Mouse (Mus musculus): ENCODE data around the gene Slf2.

DNA sequence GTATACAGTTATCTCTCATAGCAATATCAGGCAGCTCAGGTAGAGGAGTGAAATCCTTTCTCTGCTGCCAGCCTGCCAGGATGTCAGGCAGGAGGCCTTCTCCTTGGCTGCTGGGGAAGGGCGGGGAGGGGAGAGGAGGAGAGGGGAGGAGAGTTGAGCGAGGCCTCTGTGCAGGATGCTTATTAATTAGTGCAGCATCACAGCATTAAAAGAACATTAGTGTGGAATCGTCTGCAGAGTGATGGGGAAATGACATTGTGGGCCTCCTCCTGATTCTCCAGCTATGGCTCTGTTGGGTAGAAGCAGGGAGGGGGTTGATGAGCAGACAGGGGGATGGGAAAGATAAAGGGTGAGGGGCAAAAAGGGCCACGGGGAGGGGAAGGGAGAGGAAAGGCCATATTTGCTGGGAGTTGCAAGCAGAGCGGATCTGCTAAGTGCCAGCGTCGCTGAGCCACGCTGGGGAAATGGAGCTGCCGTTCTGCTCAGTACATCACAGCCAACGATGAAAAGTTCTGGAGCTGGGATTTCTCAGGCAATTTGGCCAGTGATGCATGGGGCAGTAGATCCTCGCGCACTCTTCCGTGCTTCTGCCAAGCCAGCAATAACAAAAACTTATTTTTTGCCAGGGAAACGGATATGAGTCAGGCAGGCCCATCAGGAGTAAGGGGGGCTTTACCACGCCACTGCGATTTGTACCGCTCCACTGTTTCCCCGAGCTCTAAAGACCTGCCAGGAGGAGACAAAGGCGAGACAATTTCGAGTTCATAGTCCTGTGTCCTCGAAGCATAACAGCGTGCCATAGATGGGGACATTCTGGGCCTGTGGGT is 30.8 kb upstream of the Slf2 start:
- TF ChIP-seq CTCF (IDR thresholded peaks at IDR 0.05; ENCODE audit: control insufficient read depth, insufficient read depth, insufficient read length) (no peak), CEBPB (IDR thresholded peaks at IDR 0.05; ENCODE audit: low read depth) (no peak), MAX (IDR thresholded peaks at IDR 0.05) (no peak), MYOD1 (IDR thresholded peaks at IDR 0.05; ENCODE audit: control insufficient read depth, insufficient read length, low read depth) (no peak), USF1 (IDR thresholded peaks at IDR 0.05; ENCODE audit: low read depth) (no peak)

Measured in C2C12 (cell line).